Mouse (Mus musculus): Measurements from ENCODE around the gene 9330161L09Rik. TPM values are rescaled to one million over a fixed set of nuclear protein-coding genes. Genes with fewer than 3 reads are reported as not detected.
"Not testable (repeated sequence)": the region's sequence is repeated elsewhere in the genome, so short reads cannot be mapped to it uniquely, and the experiment has no call there.

Gene 9330161L09Rik
- 0.29 and 0.69 TPM in 2 replicates for polyA plus RNA-seq (2014; fragmentation: Nextera tagmentation; extraction: Ambion mirVana)

DNA sequence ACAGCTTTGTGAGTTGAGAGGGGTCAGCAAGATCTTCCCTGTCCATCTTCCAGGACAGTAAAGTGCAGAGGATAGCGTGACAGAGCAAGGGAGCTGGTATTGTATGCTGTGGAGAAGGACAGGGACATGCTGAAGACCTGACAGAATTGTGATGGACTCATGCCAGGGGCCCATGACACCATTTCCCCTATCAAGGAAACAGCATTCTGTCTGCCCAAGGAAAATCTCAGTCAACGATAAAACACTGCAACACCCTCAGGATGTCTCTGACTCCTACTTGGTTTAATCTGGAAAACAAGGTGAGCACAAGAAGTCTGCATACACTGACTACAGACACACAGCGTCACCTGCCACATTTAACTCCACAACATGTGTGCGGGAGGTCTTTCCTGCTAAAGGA lies at the start of gene 9330161L09Rik:
9330161L09Rik (minus strand) TSS at position 101 of the 400 bp plus-strand sequence.
- Histone ChIP-seq H3K4me1 (ENCODE audit: control insufficient read depth, insufficient read depth, low read length) (no peaks in the 10 kb centered on the region), H3K27me3 (replicated peaks; ENCODE audit: control insufficient read depth, insufficient read depth, low read length) (no peaks in the 10 kb centered on the region), H3K4me3 (ENCODE audit: low read depth, low read length) (no peak within 1 kb of the TSS), H3K9me3 (ENCODE audit: control insufficient read depth, low read length) (no peaks in the 10 kb centered on the region), H3K36me3 (ENCODE audit: control insufficient read depth, insufficient read depth, low read length) (peaks cover 95% of the 10 kb centered on the region), H3K9ac (ENCODE audit: low read depth, low read length) (no peak within 1 kb of the TSS), H3K27ac (replicated peaks; ENCODE audit: low read depth, low read length) (no peak within 1 kb of the TSS), H3K4me2 (ENCODE audit: low read depth, low read length) (no peak within 1 kb of the TSS)
- ATAC-seq (ENCODE audit: low read depth) = no peak
- DNase-seq (ENCODE audit: low spot score) = no peak
- 99% methylated on average over 4 of the region's 4 CpGs for WGBS

DNA sequence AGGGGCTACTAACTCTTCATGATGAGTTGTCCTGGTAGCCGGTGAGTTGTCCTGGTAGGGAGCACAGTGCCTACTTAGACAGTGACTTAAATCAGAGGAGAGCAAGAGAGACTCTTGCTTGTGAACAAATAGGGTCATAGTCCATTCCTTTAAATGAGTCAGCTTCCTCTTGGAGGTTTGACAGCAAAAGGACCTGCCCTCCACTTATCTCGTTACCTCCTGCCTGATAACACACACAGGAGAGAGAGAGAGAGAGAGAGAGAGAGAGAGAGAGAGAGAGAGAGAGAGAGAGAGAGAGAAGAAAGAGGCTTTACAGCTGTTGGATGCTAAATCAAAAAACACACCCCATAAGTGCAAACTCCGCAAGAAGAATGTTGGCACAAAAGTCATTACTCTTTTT lies 49.5 kb upstream of the 9330161L09Rik start, which contains the start of gene Ifi27l2b:
Ifi27l2b (minus strand) TSS at position 84 of the 400 bp plus-strand sequence.
- H3K36me3 ChIP-seq (ENCODE audit: control insufficient read depth, insufficient read depth, low read length) = no peaks in the 10 kb centered on the region
- H3K9ac ChIP-seq (ENCODE audit: low read depth, low read length) = no peak within 1 kb of the TSS
- no peak within 1 kb of the TSS for H3K27ac ChIP-seq (replicated peaks; ENCODE audit: low read depth, low read length)
- DNase-seq (ENCODE audit: low spot score) (no peak), ATAC-seq (ENCODE audit: low read depth) (no peak)
- no peak within 1 kb of the TSS for H3K4me2 ChIP-seq (ENCODE audit: low read depth, low read length)
- no peaks in the 10 kb centered on the region for H3K27me3 ChIP-seq (replicated peaks; ENCODE audit: control insufficient read depth, insufficient read depth, low read length)
- H3K9me3 ChIP-seq (ENCODE audit: control insufficient read depth, low read length) = no peaks in the 10 kb centered on the region
- no peak within 1 kb of the TSS for H3K4me3 ChIP-seq (ENCODE audit: low read depth, low read length)
- WGBS = 68% methylated on average over 3 of the region's 3 CpGs
- H3K4me1 ChIP-seq (ENCODE audit: control insufficient read depth, insufficient read depth, low read length) = no peaks in the 10 kb centered on the region

DNA sequence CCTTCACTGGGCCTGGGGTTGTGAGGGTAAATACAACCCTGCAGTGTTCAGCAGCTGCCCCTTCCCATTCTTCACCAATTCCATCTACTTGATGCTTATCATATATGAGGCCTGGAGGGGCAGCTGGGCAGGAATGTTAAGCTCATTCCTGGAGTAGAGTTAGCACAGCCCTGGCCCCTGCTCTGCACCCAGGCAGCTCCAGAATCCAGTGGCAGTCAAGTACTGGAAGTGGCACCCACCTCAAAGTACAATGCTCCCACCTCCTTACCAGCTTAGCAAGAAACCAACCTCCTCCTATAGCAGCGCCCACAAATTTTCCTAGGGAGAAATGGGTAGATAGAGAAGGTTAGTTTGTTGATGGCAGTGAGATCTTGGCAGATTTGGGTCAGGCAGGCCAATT lies 49.1 kb upstream of the 9330161L09Rik start:
- H3K4me3 ChIP-seq (ENCODE audit: low read depth, low read length); DNase-seq (ENCODE audit: low spot score); H3K9ac ChIP-seq (ENCODE audit: low read depth, low read length); H3K4me2 ChIP-seq (ENCODE audit: low read depth, low read length); H3K9me3 ChIP-seq (ENCODE audit: control insufficient read depth, low read length); H3K4me1 ChIP-seq (ENCODE audit: control insufficient read depth, insufficient read depth, low read length); ATAC-seq (ENCODE audit: low read depth); H3K27ac ChIP-seq (replicated peaks; ENCODE audit: low read depth, low read length); H3K27me3 ChIP-seq (replicated peaks; ENCODE audit: control insufficient read depth, insufficient read depth, low read length); H3K36me3 ChIP-seq (ENCODE audit: control insufficient read depth, insufficient read depth, low read length): not testable (repeated sequence)
- WGBS = no CpG with 5 or more reads among the region's 1 CpGs

DNA sequence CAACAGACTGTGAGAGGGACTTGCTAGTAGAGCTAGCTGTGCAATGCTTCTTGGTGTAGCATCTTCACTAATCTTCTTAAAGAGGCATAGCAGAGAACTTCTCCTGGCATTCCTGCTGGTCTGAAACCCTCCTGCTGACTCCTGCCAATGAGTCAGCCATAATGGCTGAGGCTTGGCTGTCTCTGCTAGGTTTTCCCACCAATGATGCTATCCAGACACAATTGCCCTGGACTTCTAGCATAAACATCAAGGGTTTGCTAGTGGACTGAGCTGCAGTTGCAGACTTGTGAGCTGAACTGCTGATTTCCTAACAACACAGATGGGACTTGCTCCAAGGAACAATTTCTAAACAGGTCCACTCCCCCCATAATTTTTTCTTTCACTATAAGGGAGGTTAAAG lies 45.7 kb upstream of the 9330161L09Rik start:
- no peak for ATAC-seq (ENCODE audit: low read depth)
- Histone ChIP-seq H3K9ac (ENCODE audit: low read depth, low read length) (no peak overlapping the region), H3K4me2 (ENCODE audit: low read depth, low read length) (no peak overlapping the region), H3K27me3 (replicated peaks; ENCODE audit: control insufficient read depth, insufficient read depth, low read length) (no peaks in the 10 kb centered on the region), H3K4me3 (ENCODE audit: low read depth, low read length) (no peak overlapping the region), H3K36me3 (ENCODE audit: control insufficient read depth, insufficient read depth, low read length) (no peaks in the 10 kb centered on the region), H3K27ac (replicated peaks; ENCODE audit: low read depth, low read length) (no peak overlapping the region), H3K9me3 (ENCODE audit: control insufficient read depth, low read length) (no peaks in the 10 kb centered on the region), H3K4me1 (ENCODE audit: control insufficient read depth, insufficient read depth, low read length) (no peaks in the 10 kb centered on the region)
- DNase-seq (ENCODE audit: low spot score) = no peak

- no peak overlapping the region for H3K4me2 ChIP-seq (ENCODE audit: low read depth, low read length)
- H3K9ac ChIP-seq (ENCODE audit: low read depth, low read length) = no peak overlapping the region
- no peaks in the 10 kb centered on the region for H3K27me3 ChIP-seq (replicated peaks; ENCODE audit: control insufficient read depth, insufficient read depth, low read length)
- ATAC-seq (ENCODE audit: low read depth) (no peak), DNase-seq (ENCODE audit: low spot score) (no peak)
- WGBS = 72% methylated on average over 3 of the region's 3 CpGs
- no peaks in the 10 kb centered on the region for H3K9me3 ChIP-seq (ENCODE audit: control insufficient read depth, low read length)
- no peaks in the 10 kb centered on the region for H3K4me1 ChIP-seq (ENCODE audit: control insufficient read depth, insufficient read depth, low read length)
- no peak overlapping the region for H3K27ac ChIP-seq (replicated peaks; ENCODE audit: low read depth, low read length)
- no peaks in the 10 kb centered on the region for H3K36me3 ChIP-seq (ENCODE audit: control insufficient read depth, insufficient read depth, low read length)
- H3K4me3 ChIP-seq (ENCODE audit: low read depth, low read length) = no peak overlapping the region
These were observed 37.4 kb upstream of the 9330161L09Rik start for GRCm38 (mm10) chr12:103445060-103445459.

DNA sequence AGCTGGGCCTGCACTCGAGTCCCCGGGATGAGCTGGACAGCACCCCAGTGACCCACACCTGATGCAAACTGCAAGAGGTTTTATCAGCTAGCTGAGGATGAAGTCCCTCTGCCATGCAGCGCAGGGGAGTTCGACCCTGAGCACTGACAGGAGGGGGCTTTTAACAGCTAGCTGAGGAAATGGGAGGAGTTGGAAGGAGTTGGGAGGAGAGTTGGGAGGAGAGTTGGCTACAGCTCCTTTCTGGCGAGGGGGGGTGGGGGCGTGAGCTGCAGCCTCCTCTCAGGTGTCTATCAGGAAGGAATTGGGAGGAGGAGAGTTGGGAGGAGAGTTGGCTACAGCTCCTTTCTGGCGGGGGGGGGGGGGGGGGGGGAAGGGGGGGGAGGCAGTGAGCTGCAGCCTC lies 36.6 kb upstream of the 9330161L09Rik start:
- not testable (repeated sequence) for H3K27me3 ChIP-seq (replicated peaks; ENCODE audit: control insufficient read depth, insufficient read depth, low read length); H3K9me3 ChIP-seq (ENCODE audit: control insufficient read depth, low read length); H3K27ac ChIP-seq (replicated peaks; ENCODE audit: low read depth, low read length); H3K4me1 ChIP-seq (ENCODE audit: control insufficient read depth, insufficient read depth, low read length); ATAC-seq (ENCODE audit: low read depth); H3K36me3 ChIP-seq (ENCODE audit: control insufficient read depth, insufficient read depth, low read length); H3K9ac ChIP-seq (ENCODE audit: low read depth, low read length); H3K4me2 ChIP-seq (ENCODE audit: low read depth, low read length); H3K4me3 ChIP-seq (ENCODE audit: low read depth, low read length)
- 44% methylated on average over 5 of the region's 7 CpGs for WGBS
- DNase-seq (ENCODE audit: low spot score) = peak; percentile 1

DNA sequence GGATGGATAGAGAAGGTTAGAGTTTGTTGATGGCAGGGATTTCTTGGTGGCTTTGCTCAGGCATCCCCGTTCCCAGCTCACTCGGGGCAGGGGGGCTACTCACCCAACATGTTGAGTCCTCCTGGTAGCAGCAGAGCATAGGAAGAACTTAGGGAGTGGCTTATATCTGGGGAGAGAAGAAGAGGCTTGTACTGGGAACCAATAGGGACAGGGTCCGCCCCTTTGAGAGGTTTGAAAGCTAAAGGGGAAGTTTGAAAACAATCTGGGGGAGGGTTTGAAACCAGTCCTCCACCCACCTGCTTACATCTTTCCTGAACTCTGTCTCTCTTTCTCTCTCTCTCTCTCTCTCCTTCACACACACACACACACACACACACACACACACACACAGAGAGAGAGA lies 35.9 kb upstream of the 9330161L09Rik start, which contains the start of gene Ifi27l2a:
Ifi27l2a (minus strand) TSS at position 157 of the 400 bp plus-strand sequence.
- no peak within 1 kb of the TSS for H3K4me3 ChIP-seq (ENCODE audit: low read depth, low read length)
- peak; percentile 7 for DNase-seq (ENCODE audit: low spot score)
- no peaks in the 10 kb centered on the region for H3K4me1 ChIP-seq (ENCODE audit: control insufficient read depth, insufficient read depth, low read length)
- H3K36me3 ChIP-seq (ENCODE audit: control insufficient read depth, insufficient read depth, low read length) = no peaks in the 10 kb centered on the region
- no peaks in the 10 kb centered on the region for H3K27me3 ChIP-seq (replicated peaks; ENCODE audit: control insufficient read depth, insufficient read depth, low read length)
- no peaks in the 10 kb centered on the region for H3K9me3 ChIP-seq (ENCODE audit: control insufficient read depth, low read length)
- 45% methylated on average over 3 of the region's 3 CpGs for WGBS
- ATAC-seq (ENCODE audit: low read depth) = no peak
- no peak within 1 kb of the TSS for H3K4me2 ChIP-seq (ENCODE audit: low read depth, low read length)
- no peak within 1 kb of the TSS for H3K9ac ChIP-seq (ENCODE audit: low read depth, low read length)
- no peak within 1 kb of the TSS for H3K27ac ChIP-seq (replicated peaks; ENCODE audit: low read depth, low read length)

DNA sequence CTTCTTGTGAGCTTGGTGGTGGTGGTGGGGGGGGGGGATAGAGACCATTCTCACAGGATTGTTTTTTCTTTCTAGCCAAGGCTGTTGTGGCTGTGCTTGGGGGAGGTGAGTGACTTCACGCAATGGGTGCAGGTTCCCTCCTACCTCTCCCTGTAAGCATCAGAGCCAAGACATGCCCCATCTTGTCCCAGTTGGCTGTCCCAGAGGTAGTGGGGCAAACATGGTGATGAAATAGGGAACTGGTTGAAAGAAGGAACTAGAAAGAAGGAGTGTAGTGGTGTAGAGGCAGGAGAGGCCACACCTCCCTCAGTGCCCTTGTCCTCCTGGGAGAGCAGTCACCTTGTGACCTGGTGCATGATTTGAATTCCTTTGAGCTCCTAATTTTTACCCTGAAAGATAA lies 30.0 kb upstream of the 9330161L09Rik start:
- H3K4me3 ChIP-seq (ENCODE audit: low read depth, low read length) = no peak overlapping the region
- DNase-seq (ENCODE audit: low spot score) (no peak), ATAC-seq (ENCODE audit: low read depth) (no peak)
- H3K36me3 ChIP-seq (ENCODE audit: control insufficient read depth, insufficient read depth, low read length) = no peaks in the 10 kb centered on the region
- no peaks in the 10 kb centered on the region for H3K27me3 ChIP-seq (replicated peaks; ENCODE audit: control insufficient read depth, insufficient read depth, low read length)
- 71% methylated on average over 1 of the region's 1 CpGs for WGBS
- H3K27ac ChIP-seq (replicated peaks; ENCODE audit: low read depth, low read length) = no peak overlapping the region
- H3K4me2 ChIP-seq (ENCODE audit: low read depth, low read length) = no peak overlapping the region
- H3K4me1 ChIP-seq (ENCODE audit: control insufficient read depth, insufficient read depth, low read length) = no peaks in the 10 kb centered on the region
- H3K9me3 ChIP-seq (ENCODE audit: control insufficient read depth, low read length) = no peaks in the 10 kb centered on the region
- H3K9ac ChIP-seq (ENCODE audit: low read depth, low read length) = no peak overlapping the region

DNA sequence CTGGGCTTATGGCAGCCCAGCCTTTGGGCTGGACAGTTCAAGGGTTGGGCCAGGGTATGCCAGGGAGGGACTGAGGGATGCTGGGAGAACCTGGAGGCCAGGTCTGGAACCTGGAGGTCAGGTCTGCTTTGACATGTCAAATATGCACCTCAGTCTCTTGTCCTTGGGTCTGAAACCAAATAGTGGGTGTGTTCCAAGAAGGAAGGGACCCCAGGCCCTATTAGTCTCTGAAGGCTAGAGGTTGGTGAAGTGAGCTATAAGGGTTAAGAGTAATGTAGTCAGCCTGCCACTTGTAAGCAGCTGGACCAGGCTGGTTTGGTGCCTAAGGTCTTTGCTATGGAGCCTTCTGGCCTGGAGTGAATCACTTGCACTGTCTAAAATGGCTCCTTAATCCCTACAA lies 27.2 kb upstream of the 9330161L09Rik start:
- Histone ChIP-seq H3K9ac (ENCODE audit: low read depth, low read length) (no peak overlapping the region), H3K4me2 (ENCODE audit: low read depth, low read length) (peak overlapping the region; percentile 49), H3K27ac (replicated peaks; ENCODE audit: low read depth, low read length) (0 out of 2 replicates have a peak overlapping the region, but pooled peaks have one; percentile 4), H3K9me3 (ENCODE audit: control insufficient read depth, low read length) (no peaks in the 10 kb centered on the region), H3K4me3 (ENCODE audit: low read depth, low read length) (peak overlapping the region; percentile 30), H3K36me3 (ENCODE audit: control insufficient read depth, insufficient read depth, low read length) (no peaks in the 10 kb centered on the region), H3K4me1 (ENCODE audit: control insufficient read depth, insufficient read depth, low read length) (no peaks in the 10 kb centered on the region), H3K27me3 (replicated peaks; ENCODE audit: control insufficient read depth, insufficient read depth, low read length) (no peaks in the 10 kb centered on the region)
- ATAC-seq (ENCODE audit: low read depth) (no peak), DNase-seq (ENCODE audit: low spot score) (no peak)
